Mouse (Mus musculus) lung, adult 2 months (tissue): ENCODE results near the gene Fam57a. TPM values are rescaled to one million over a fixed set of nuclear protein-coding genes. Genes with fewer than 3 reads are reported as not detected.

ENCODE experiments used
- DNase-seq: peaks from one replicate; pipeline ENCODE4 v3.0.0; 2022
- H3K4me1 ChIP-seq: fragments of 200-500 bp; 2 replicates; pipeline ENCODE4 v1.6.1; 2011; ENCODE audit warnings: low read length; ENCODE audit not compliant: control insufficient read depth, insufficient read depth
- H3K4me3 ChIP-seq: fragments of 200-500 bp; replicated peaks from 2 replicates; pipeline ENCODE3; 2011; ENCODE audit warnings: low read depth, mild to moderate bottlenecking, control low read depth, low read length; ENCODE audit errors: extremely low read depth
- CTCF ChIP-seq: fragments of 200-500 bp; IDR thresholded peaks from 2 replicates; pipeline ENCODE4 v1.5.1; 2011; ENCODE audit warnings: mild to moderate bottlenecking, low read length, control low read depth; ENCODE audit not compliant: insufficient read depth
- POLR2A ChIP-seq: fragments of 200-500 bp; IDR thresholded peaks from 2 replicates; pipeline ENCODE4 v1.6.1; 2011; ENCODE audit warnings: low read depth, mild to moderate bottlenecking, control low read depth, low read length, borderline replicate concordance; ENCODE audit errors: extremely low read depth
- whole genome bisulfite sequencing: fragments of 180-500 bp; shearing (Covaris S2); methylation state at CpG from one replicate; pipeline ENCODE4 v1.1.7; 2018; 5-methylcytosine and 5-hydroxymethylcytosine counted together
- polyA plus RNA-seq: library from polyadenylated mRNA; depleted of rRNA; stranded (reverse); fragments of >200 nt; gene quantifications from 2 replicates; pipeline ENCODE4 v1.2.3, GENCODE M21; 2012; rRNA removed

Fam57a gene
- polyA plus RNA-seq, 1 experiment: 115 TPM

GRCm38 (mm10) chr11:76256129-76256528 lies 76.7 kb downstream of the Fam57a start:
- TF ChIP-seq CTCF: no peak
- no peak for TF ChIP-seq POLR2A
- 46% methylated on average over 5 of the region's 5 CpGs for WGBS

GRCm38 (mm10) chr11:76257386-76257785 lies 77.9 kb downstream of the Fam57a start:
- TF ChIP-seq CTCF: no peak
- no peak for TF ChIP-seq POLR2A
- no peak for DNase-seq
- Histone ChIP-seq H3K4me3 (no peak overlapping the region), H3K4me1 (peaks cover 4% of the 10 kb centered on the region; the same call in 1 of the 2 replicates)
- 77% methylated on average over 4 of the region's 4 CpGs for WGBS

More at GRCm38 (mm10) chr11:76256129-76256528, 76.7 kb downstream of the Fam57a start:
- Histone ChIP-seq H3K4me3 (no peak overlapping the region), H3K4me1 (peaks cover 4% of the 10 kb centered on the region; the same call in 1 of the 2 replicates)
- DNase-seq: no peak

- no peak for DNase-seq
- TF ChIP-seq CTCF (no peak), POLR2A (no peak)
- WGBS: 78% methylated on average over 6 of the region's 6 CpGs
- no peak overlapping the region for H3K4me3 ChIP-seq
- H3K4me1 ChIP-seq: peaks cover 4% of the 10 kb centered on the region; the same call in 1 of the 2 replicates
Observed at GRCm38 (mm10) chr11:76258511-76258910, 79.0 kb downstream of the Fam57a start.

- no peak for DNase-seq
- 82% methylated on average over 10 of the region's 10 CpGs for WGBS
- H3K4me1 ChIP-seq: 0 out of 2 replicates have a peak, but pooled peaks cover 4% of the 10 kb centered on the region
- no peak for TF ChIP-seq CTCF
- TF ChIP-seq POLR2A: no peak
- H3K4me3 ChIP-seq: no peak overlapping the region
Observed at GRCm38 (mm10) chr11:76260208-76261050, 81.0 kb downstream of the Fam57a start.

- H3K4me1 ChIP-seq: 0 out of 2 replicates have a peak, but pooled peaks cover 4% of the 10 kb centered on the region
- TF ChIP-seq POLR2A (no peak), CTCF (no peak)
- 41% methylated on average over 12 of the region's 12 CpGs for WGBS
- DNase-seq: no peak
- H3K4me3 ChIP-seq: no peak overlapping the region
Observed at GRCm38 (mm10) chr11:76261224-76261623, 81.8 kb downstream of the Fam57a start.

- no peak for TF ChIP-seq POLR2A
- TF ChIP-seq CTCF: no peak
- 0 out of 2 replicates have a peak, but pooled peaks cover 4% of the 10 kb centered on the region for H3K4me1 ChIP-seq
- DNase-seq: no peak
- H3K4me3 ChIP-seq: no peak overlapping the region
- WGBS: 46% methylated on average over 19 of the region's 19 CpGs
Observed at GRCm38 (mm10) chr11:76262611-76263351, 83.3 kb downstream of the Fam57a start.

Other genes starting within 250 kb of the Fam57a start
- 15.5 and 17.7 TPM in 2 replicates for gene Rph3al, start 241.2 kb upstream of the Fam57a start, polyA plus RNA-seq
- gene 1700016K19Rik, start 179.8 kb upstream of the Fam57a start, polyA plus RNA-seq: 13.6 and 14.8 TPM in 2 replicates
- gene Rflnb, start 151.9 kb upstream of the Fam57a start, polyA plus RNA-seq: 15.6 and 16.0 TPM in 2 replicates
- 16.3 and 22.2 TPM in 2 replicates for gene Vps53, start within 50 bp of the Fam57a start, polyA plus RNA-seq
- 0.76 TPM in 1 of 2 replicates, not detected in the other for gene Dbil5, start 37.9 kb downstream of the Fam57a start, polyA plus RNA-seq
- gene Gemin4, start 38.0 kb downstream of the Fam57a start, polyA plus RNA-seq: 5.7 and 6.6 TPM in 2 replicates
- gene Mrm3, start 64.0 kb downstream of the Fam57a start, polyA plus RNA-seq: 3.3 and 3.6 TPM in 2 replicates
- gene Glod4, start 64.1 kb downstream of the Fam57a start, polyA plus RNA-seq: 5.9 and 11.9 TPM in 2 replicates
- gene Nxn, start 219.5 kb downstream of the Fam57a start, polyA plus RNA-seq: 16.0 and 19.1 TPM in 2 replicates
- gene Timm22, start 227.3 kb downstream of the Fam57a start, polyA plus RNA-seq: 9.8 and 10.5 TPM in 2 replicates